Mouse (Mus musculus): Measurements from ENCODE around the gene Prok1. TPM values are rescaled to one million over a fixed set of nuclear protein-coding genes. Genes with fewer than 3 reads are reported as not detected.

Gene Prok1
- total and polyA plus RNA-seq, 3 experiments = not detected

DNA sequence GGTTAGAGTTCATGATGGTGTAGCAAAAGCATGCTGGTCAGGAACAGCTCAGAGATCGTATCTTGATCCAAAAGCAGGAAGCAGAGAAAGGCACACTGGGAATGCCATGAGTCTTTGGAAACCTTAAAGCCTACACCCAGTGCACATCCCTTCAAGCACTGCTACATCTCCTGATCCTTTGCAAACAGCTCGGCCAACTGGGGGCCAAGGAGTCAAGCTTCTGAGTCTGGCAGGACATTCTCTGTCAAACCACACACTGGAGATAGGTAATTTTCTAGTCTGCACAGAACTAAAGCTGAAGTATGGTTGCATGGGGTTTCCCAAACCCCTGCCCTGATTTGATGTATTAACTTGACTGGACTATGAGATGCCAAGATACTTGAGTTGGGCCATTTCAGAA is 46.6 kb upstream of the Prok1 start:
- no peak overlapping the region for H3K9ac ChIP-seq (ENCODE audit: insufficient read depth, low read depth)
- no peaks in the 10 kb centered on the region for H3K9me3 ChIP-seq (replicated peaks; ENCODE audit: low read length)
- in situ Hi-C loops (cut with MboI; ENCODE audit: low pct_ligation_motif_present, low pct_unique_long_range_greater_than_20kb, low sequenced_read_pairs) = no loop called here
- H3K79me2 ChIP-seq (replicated peaks; ENCODE audit: control insufficient read depth, extremely low read depth, insufficient read depth, poor library complexity, severe bottlenecking) = 0 out of 2 replicates have a peak, but pooled peaks cover 2% of the 10 kb centered on the region
- no peak for DNase-seq (ENCODE audit: extremely low read depth)
- H3K4me1 ChIP-seq (ENCODE audit: control insufficient read depth in 1 of 2, insufficient read depth in 2 of 2) = no peaks in the 10 kb centered on the region
- H3K4me3 ChIP-seq (replicated peaks in 1 of 3; ENCODE audit: low read depth in 2 of 3, low read length in 2 of 3, poor library complexity in 1 of 3) = no peak overlapping the region
- H3K36me3 ChIP-seq (replicated peaks in 1 of 2; ENCODE audit: control insufficient read depth in 1 of 2, insufficient read depth in 1 of 2, low read length in 1 of 2) = peaks cover 20 to 43% of the 10 kb centered on the region in 2 experiments
- dilution Hi-C loops (cut with MboI; ENCODE audit: extremely low pct_ligation_motif_present, extremely low pct_unique_long_range_greater_than_20kb, low sequenced_read_pairs) = no loop called here
- no peak for TF ChIP-seq CHD1 (IDR thresholded peaks at IDR 0.05; ENCODE audit: low read depth, low read length)
- TF ChIP-seq ZNF384 (IDR thresholded peaks at IDR 0.05; ENCODE audit: low read depth, low read length) = no peak
- no peak overlapping the region for H3K4me2 ChIP-seq (ENCODE audit: insufficient read depth, low read depth, poor library complexity, severe bottlenecking)
- H3K27ac ChIP-seq (ENCODE audit: insufficient read depth, low read depth) = no peak overlapping the region
- H3K27me3 ChIP-seq (replicated peaks) = no peaks in the 10 kb centered on the region

DNA sequence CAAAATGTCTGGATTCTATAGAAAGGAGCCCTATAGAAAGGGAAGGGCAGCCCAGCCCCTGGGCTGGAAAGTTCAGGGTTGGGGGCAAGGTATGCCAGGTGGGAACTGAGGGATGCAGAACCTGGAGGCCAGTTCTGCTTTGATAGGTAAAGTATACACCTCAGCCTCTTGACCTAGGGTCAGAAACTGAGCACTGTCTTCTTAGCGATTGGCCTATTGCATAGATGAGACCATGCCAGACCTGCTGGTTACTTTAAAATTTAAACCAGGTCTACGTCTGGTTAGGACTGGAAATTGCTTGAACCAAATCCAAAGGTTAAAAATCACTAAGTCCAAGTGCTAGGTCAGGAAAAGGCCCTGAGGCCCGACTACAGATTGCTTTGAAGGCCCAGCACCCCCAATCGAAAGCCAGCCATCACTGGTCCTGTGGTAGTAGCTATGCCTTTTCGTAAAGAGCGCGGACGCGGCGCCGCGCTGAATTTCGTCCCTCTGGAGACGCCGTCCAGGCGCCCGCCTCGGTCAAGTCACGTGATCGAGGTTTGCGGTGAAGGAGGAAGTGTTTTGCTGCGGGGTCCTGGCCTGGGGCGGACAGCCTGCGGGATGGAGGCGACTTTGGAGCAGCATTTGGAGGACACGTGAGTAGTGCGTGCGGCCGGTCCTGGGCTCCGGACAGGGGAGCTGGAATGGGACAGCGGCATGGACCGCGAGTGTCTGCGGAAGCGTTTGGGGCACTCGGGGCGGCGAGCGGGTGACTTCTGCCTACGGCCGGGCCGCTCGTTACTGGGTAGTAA is 39.2 kb upstream of the Prok1 start, which contains the start of gene Lamtor5:
Gene Lamtor5, plus strand, starts transcription at position 380 of the 791 bp plus-strand sequence.
- peaks cover 0 to 14% of the 10 kb centered on the region in 2 experiments; a peak in 3 of 4 replicates for H3K4me1 ChIP-seq (ENCODE audit: control insufficient read depth in 1 of 2, insufficient read depth in 2 of 2)
- DNase-seq (ENCODE audit: extremely low read depth) = peak; percentile 88
- TF ChIP-seq USF1 (IDR thresholded peaks at IDR 0.05; ENCODE audit: low read depth, low read length) = peak; percentile 97
- peak; percentile 20; the same call in 1 of the 2 replicates for TF ChIP-seq NRF1 (IDR thresholded peaks at IDR 0.05; ENCODE audit: low read depth, low read length)
- no peak for TF ChIP-seq RAD21 (IDR thresholded peaks at IDR 0.05; ENCODE audit: low read depth, low read length)
- TF ChIP-seq POLR2AphosphoS2 (IDR thresholded peaks at IDR 0.05; ENCODE audit: low read depth, low read length) = no peak
- peak; percentile 88 for TF ChIP-seq HCFC1 (IDR thresholded peaks at IDR 0.05; ENCODE audit: low read depth, low read length)
- peak; percentile 95 for TF ChIP-seq BHLHE40 (IDR thresholded peaks at IDR 0.05; ENCODE audit: low read depth, low read length)
- peak; percentile 44 for TF ChIP-seq MXI1 (IDR thresholded peaks at IDR 0.05; ENCODE audit: low read depth, low read length)
- peak; percentile 85; the same call in 1 of the 2 replicates for TF ChIP-seq MAX (IDR thresholded peaks at IDR 0.05; ENCODE audit: low read length)
- 0 out of 2 replicates have a peak, but pooled peaks have one; percentile 41 for TF ChIP-seq ZMIZ1 (IDR thresholded peaks at IDR 0.05; ENCODE audit: low read depth, low read length)
- TF ChIP-seq POLR2A (IDR thresholded peaks at IDR 0.05; ENCODE audit: low read depth, low read length) = peak; percentile 63; the same call in 1 of the 2 replicates
- TF ChIP-seq KAT2A (IDR thresholded peaks at IDR 0.05; ENCODE audit: insufficient replicate concordance, low read length) = peak; percentile 77; the same call in 1 of the 2 replicates
- peak; percentile 67; the same call in 1 of the 2 replicates for TF ChIP-seq TCF12 (IDR thresholded peaks at IDR 0.05; ENCODE audit: low read depth, low read length)
- TF ChIP-seq ELF1 (IDR thresholded peaks at IDR 0.05; ENCODE audit: low read depth, low read length) = peak; percentile 98
- peak; percentile 95 for TF ChIP-seq USF2 (conservative IDR thresholded peaks at IDR 0.05; ENCODE audit: low read depth, low read length)
- 0 out of 2 replicates have a peak, but pooled peaks have one; percentile 17 for TF ChIP-seq MYC (IDR thresholded peaks at IDR 0.05; ENCODE audit: low read depth, low read length)
- TF ChIP-seq MAFK (IDR thresholded peaks at IDR 0.05; ENCODE audit: insufficient replicate concordance, low read length) = no peak
- no peak for TF ChIP-seq UBTF (IDR thresholded peaks at IDR 0.05; ENCODE audit: low read depth, low read length)
- TF ChIP-seq SIN3A (IDR thresholded peaks at IDR 0.05; ENCODE audit: low read length) = peak; percentile 92
- 0 out of 2 replicates have a peak, but pooled peaks have one; percentile 18 for TF ChIP-seq CHD2 (IDR thresholded peaks at IDR 0.05; ENCODE audit: low read length)
- no peak for TF ChIP-seq PAX5 (IDR thresholded peaks at IDR 0.05; ENCODE audit: low read length)
- TF ChIP-seq MEF2A (IDR thresholded peaks at IDR 0.05; ENCODE audit: borderline replicate concordance, low read depth, low read length) = peak; percentile 63; the same call in 1 of the 2 replicates
- peak; percentile 45; the same call in 1 of the 2 replicates for TF ChIP-seq IRF4 (IDR thresholded peaks at IDR 0.05; ENCODE audit: low read depth, low read length)
- TF ChIP-seq E2F4 (IDR thresholded peaks at IDR 0.05; ENCODE audit: insufficient replicate concordance, low read depth, low read length) = 0 out of 2 replicates have a peak, but pooled peaks have one; percentile 52
- peak; percentile 70 for TF ChIP-seq NELFE (IDR thresholded peaks at IDR 0.05; ENCODE audit: low read depth, low read length)
- TF ChIP-seq SMC3 (IDR thresholded peaks at IDR 0.05; ENCODE audit: low read depth, low read length) = no peak
- 0 out of 2 replicates have a peak within 1 kb of the TSS, but pooled peaks have one; percentile 0 for H3K27ac ChIP-seq (ENCODE audit: insufficient read depth, low read depth)
- H3K27me3 ChIP-seq (replicated peaks) = no peaks in the 10 kb centered on the region
- peak within 1 kb of the TSS; percentile 94 for H3K4me2 ChIP-seq (ENCODE audit: insufficient read depth, low read depth, poor library complexity, severe bottlenecking)
- dilution Hi-C loops (cut with MboI; ENCODE audit: extremely low pct_ligation_motif_present, extremely low pct_unique_long_range_greater_than_20kb, low sequenced_read_pairs) = no loop called here
- H3K4me3 ChIP-seq (replicated peaks in 1 of 3; ENCODE audit: low read depth in 2 of 3, low read length in 2 of 3, poor library complexity in 1 of 3) = peak within 1 kb of the TSS; percentile 79 to 93 (median 84)
- H3K9me3 ChIP-seq (replicated peaks; ENCODE audit: low read length) = no peaks in the 10 kb centered on the region
- peak within 1 kb of the TSS; percentile 59 for H3K9ac ChIP-seq (ENCODE audit: insufficient read depth, low read depth)
- peaks cover 13 to 22% of the 10 kb centered on the region in 2 experiments for H3K36me3 ChIP-seq (replicated peaks in 1 of 2; ENCODE audit: control insufficient read depth in 1 of 2, insufficient read depth in 1 of 2, low read length in 1 of 2)
- H3K79me2 ChIP-seq (replicated peaks; ENCODE audit: control insufficient read depth, extremely low read depth, insufficient read depth, poor library complexity, severe bottlenecking) = peaks cover 9% of the 10 kb centered on the region
- in situ Hi-C loops (cut with MboI; ENCODE audit: low pct_ligation_motif_present, low pct_unique_long_range_greater_than_20kb, low sequenced_read_pairs) = no loop called here

All from CH12.LX (cell line).